Mouse (Mus musculus) liver, embryonic 14.5 days (tissue): ENCODE results near the gene Rps6. TPM values are rescaled to one million over a fixed set of nuclear protein-coding genes. Genes with fewer than 3 reads are reported as not detected.

Experiments
- ATAC-seq: fragments of 200-750 bp; cut with Nextera tagmentation; 2 replicates; pipeline ENCODE4 v1.8.0; 2017; ENCODE audit warnings: moderate number of reproducible peaks, mild to moderate bottlenecking, moderate library complexity; ENCODE audit not compliant: insufficient read depth
- DNase-seq, 3 experiments: peaks; one replicate each; pipeline ENCODE4 v3.0.0-alpha.2; 2012 to 2013; ENCODE audit warnings: low read depth in 3 of 3, low spot score in 3 of 3
- H3K27ac ChIP-seq: fragments of 300-500 bp; sonication (generic); 2 replicates; pipeline ENCODE4 v1.5.1; 2014; ENCODE audit warnings: moderate library complexity, mild to moderate bottlenecking, control low read depth, inconsistent platforms
- H3K27me3 ChIP-seq: fragments of 300-500 bp; sonication (generic); 2 replicates; pipeline ENCODE4 v1.6.1; 2014; ENCODE audit warnings: mild to moderate bottlenecking, low read length, moderate library complexity; ENCODE audit not compliant: control insufficient read depth, insufficient read depth
- H3K36me3 ChIP-seq: fragments of 300-500 bp; sonication (generic); replicated peaks from 2 replicates; pipeline ENCODE4 v1.6.1; 2014; ENCODE audit warnings: low read depth; ENCODE audit not compliant: control insufficient read depth, insufficient read depth
- H3K4me1 ChIP-seq, 2 experiments: fragments of 200-500 bp in 1 of 2; fragments of 300-500 bp in 1 of 2; sonication (generic) in 1 of 2; replicated peaks; 2 replicates each; pipeline ENCODE4 v1.6.1; 2012 to 2014; ENCODE audit warnings: antibody characterized with exemption in 1 of 2, inconsistent platforms in 1 of 2, low read length in 1 of 2; ENCODE audit not compliant: control insufficient read depth in 2 of 2, insufficient read depth in 2 of 2
- H3K4me2 ChIP-seq: fragments of 300-500 bp; sonication (generic); 2 replicates; pipeline ENCODE4 v1.6.1; 2014; ENCODE audit warnings: low read depth, mild to moderate bottlenecking, control low read depth, moderate library complexity
- H3K4me3 ChIP-seq, 2 experiments: fragments of 200-500 bp in 1 of 2; fragments of 300-500 bp in 1 of 2; sonication (generic) in 1 of 2; 2 replicates each; pipeline ENCODE4 v1.5.1; 2012 to 2014; ENCODE audit warnings: low read depth in 2 of 2, low read length in 2 of 2, mild to moderate bottlenecking in 2 of 2, control low read depth in 1 of 2, inconsistent platforms in 1 of 2, moderate library complexity in 1 of 2; ENCODE audit not compliant: insufficient read depth in 1 of 2
- H3K9ac ChIP-seq: fragments of 300-500 bp; sonication (generic); replicated peaks from 2 replicates; pipeline ENCODE4 v1.6.1; 2014; ENCODE audit warnings: mild to moderate bottlenecking, control low read depth, moderate library complexity
- H3K9me3 ChIP-seq: fragments of 300-500 bp; sonication (generic); 2 replicates; pipeline ENCODE4 v1.6.1; 2016; ENCODE audit warnings: low read length, mixed read lengths; ENCODE audit not compliant: control insufficient read depth
- CTCF ChIP-seq: IDR thresholded peaks from 2 replicates; pipeline ENCODE4 v1.5.1; 2016; ENCODE audit warnings: antibody characterized with exemption, low read depth, control low read depth
- EP300 ChIP-seq: IDR thresholded peaks from 2 replicates; pipeline ENCODE4 v1.6.1; 2016; ENCODE audit warnings: antibody characterized with exemption, low read depth
- WGBS: fragments of 180-500 bp; shearing (Covaris S2); extraction: QIAGEN DNeasy Blood & Tissue Kit; methylation state at CpG from one replicate; pipeline ENCODE4 v1.1.7; 2014; ENCODE audit not compliant: insufficient replicate concordance; 5-methylcytosine and 5-hydroxymethylcytosine counted together
- polyA plus RNA-seq, 2 experiments: library from polyadenylated mRNA; depleted of rRNA in 1 of 2; stranded (reverse) in 1 of 2; unstranded in 1 of 2; fragments of >200 nt; fragmentation: Nextera tagmentation in 1 of 2; extraction: Ambion mirVana in 1 of 2; gene quantifications; 2 replicates each; pipeline versions ENCODE4 v1.2.1 to v1.2.3; 2012 to 2014

Gene Rps6
- polyA plus RNA-seq (2012; rRNA removed) (885 and 1,231 TPM in 2 replicates), polyA plus RNA-seq (2014; fragmentation: Nextera tagmentation; extraction: Ambion mirVana) (593 and 603 TPM in 2 replicates)

- under 1% methylated on average over 67 of the region's 68 CpGs for WGBS
- no peaks in the 10 kb centered on the region for H3K27me3 ChIP-seq
- peak; percentile 95 to 98 (median 96) for DNase-seq
- peak within 1 kb of the TSS; percentile 99 for H3K9ac ChIP-seq
- TF ChIP-seq CTCF (no peak), EP300 (peak; percentile 83)
- H3K9me3 ChIP-seq = no peaks in the 10 kb centered on the region
- H3K4me2 ChIP-seq = peak within 1 kb of the TSS; percentile 91
- peaks cover 27% of the 10 kb centered on the region for H3K36me3 ChIP-seq
- peak within 1 kb of the TSS; percentile 79 for H3K27ac ChIP-seq
- peak within 1 kb of the TSS; percentile 98 to 99 for H3K4me3 ChIP-seq
- H3K4me1 ChIP-seq = peaks cover 5 to 11% of the 10 kb centered on the region in 2 experiments
- ATAC-seq = peak; percentile 97
These were observed at the start of gene Rps6 for GRCm38 (mm10) chr4:86857113-86858069. TSS of gene Rps6 (minus strand) at chr4:86857412.

DNA sequence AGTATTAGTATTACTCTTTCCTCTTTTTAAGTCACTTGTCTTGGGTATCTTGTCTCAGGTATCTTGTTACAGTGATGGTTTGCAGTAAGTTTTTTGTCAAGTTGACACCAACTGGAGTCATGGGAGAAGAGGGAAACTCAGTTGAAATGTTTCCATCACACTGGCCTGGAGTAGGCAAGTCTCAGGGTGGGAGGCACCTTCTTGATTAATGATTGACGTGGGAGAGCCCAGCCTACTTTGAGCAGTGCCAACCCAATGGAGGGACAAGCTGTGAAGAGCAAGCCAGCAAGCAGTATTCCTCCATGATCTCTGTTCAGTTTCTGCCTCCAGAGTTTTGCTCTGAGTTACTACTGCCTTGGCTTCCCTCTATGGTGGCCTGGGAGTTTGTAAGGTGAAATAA is 48.7 kb upstream of the Rps6 start:
- H3K36me3 ChIP-seq = no peaks in the 10 kb centered on the region
- no peak overlapping the region for H3K27ac ChIP-seq
- H3K4me1 ChIP-seq = peaks cover 0 to 8% of the 10 kb centered on the region in 2 experiments; a peak in 2 of 4 replicates
- H3K9ac ChIP-seq = no peak overlapping the region
- H3K27me3 ChIP-seq = no peaks in the 10 kb centered on the region
- DNase-seq (no peak), ATAC-seq (no peak)
- 73% methylated on average over 1 of the region's 1 CpGs for WGBS
- H3K9me3 ChIP-seq = no peaks in the 10 kb centered on the region
- TF ChIP-seq CTCF (no peak), EP300 (no peak)
- H3K4me2 ChIP-seq = no peak overlapping the region
- H3K4me3 ChIP-seq = no peak overlapping the region

DNA sequence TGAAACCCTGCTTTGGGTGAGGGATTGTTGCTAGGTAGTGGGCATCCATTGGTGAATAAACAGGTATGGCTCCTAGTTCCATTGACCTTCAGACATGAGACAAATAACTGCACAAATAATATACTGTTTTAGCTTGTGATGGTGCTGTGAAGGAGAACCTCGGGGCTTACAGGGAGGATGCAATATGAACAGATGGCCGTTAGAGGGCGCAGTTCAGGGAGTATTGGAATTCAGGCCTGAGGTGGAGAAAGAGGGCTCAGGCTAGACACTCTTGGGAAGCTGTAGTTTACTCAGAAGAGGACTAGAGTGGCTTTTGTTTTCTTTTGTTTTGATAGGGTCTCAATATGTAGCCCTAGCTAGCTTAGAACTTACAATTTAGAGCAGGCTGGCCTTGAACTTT is 47.8 kb upstream of the Rps6 start:
- no peak for DNase-seq
- H3K36me3 ChIP-seq = no peaks in the 10 kb centered on the region
- H3K27me3 ChIP-seq = no peaks in the 10 kb centered on the region
- H3K27ac ChIP-seq = no peak overlapping the region
- peaks cover 0 to 8% of the 10 kb centered on the region in 2 experiments; a peak in 2 of 4 replicates for H3K4me1 ChIP-seq
- no peaks in the 10 kb centered on the region for H3K9me3 ChIP-seq
- no peak for ATAC-seq
- WGBS = 25% methylated on average over 3 of the region's 3 CpGs
- H3K4me3 ChIP-seq = no peak overlapping the region
- no peak overlapping the region for H3K4me2 ChIP-seq
- TF ChIP-seq EP300 (no peak), CTCF (peak; percentile 72)
- no peak overlapping the region for H3K9ac ChIP-seq

GRCm38 (mm10) chr4:86902351-86902750 is 45.1 kb upstream of the Rps6 start:
- no peak overlapping the region for H3K4me2 ChIP-seq
- no peaks in the 10 kb centered on the region for H3K27me3 ChIP-seq
- WGBS = 11% methylated on average over 6 of the region's 6 CpGs
- H3K4me3 ChIP-seq = no peak overlapping the region
- no peak overlapping the region for H3K9ac ChIP-seq
- TF ChIP-seq EP300 (no peak), CTCF (no peak)
- no peaks in the 10 kb centered on the region for H3K36me3 ChIP-seq
- no peaks in the 10 kb centered on the region for H3K9me3 ChIP-seq
- no peak overlapping the region for H3K27ac ChIP-seq
- DNase-seq = no peak
- H3K4me1 ChIP-seq = peaks cover 0 to 11% of the 10 kb centered on the region in 2 experiments; a peak in 2 of 4 replicates
- peak; percentile 54 for ATAC-seq

DNA sequence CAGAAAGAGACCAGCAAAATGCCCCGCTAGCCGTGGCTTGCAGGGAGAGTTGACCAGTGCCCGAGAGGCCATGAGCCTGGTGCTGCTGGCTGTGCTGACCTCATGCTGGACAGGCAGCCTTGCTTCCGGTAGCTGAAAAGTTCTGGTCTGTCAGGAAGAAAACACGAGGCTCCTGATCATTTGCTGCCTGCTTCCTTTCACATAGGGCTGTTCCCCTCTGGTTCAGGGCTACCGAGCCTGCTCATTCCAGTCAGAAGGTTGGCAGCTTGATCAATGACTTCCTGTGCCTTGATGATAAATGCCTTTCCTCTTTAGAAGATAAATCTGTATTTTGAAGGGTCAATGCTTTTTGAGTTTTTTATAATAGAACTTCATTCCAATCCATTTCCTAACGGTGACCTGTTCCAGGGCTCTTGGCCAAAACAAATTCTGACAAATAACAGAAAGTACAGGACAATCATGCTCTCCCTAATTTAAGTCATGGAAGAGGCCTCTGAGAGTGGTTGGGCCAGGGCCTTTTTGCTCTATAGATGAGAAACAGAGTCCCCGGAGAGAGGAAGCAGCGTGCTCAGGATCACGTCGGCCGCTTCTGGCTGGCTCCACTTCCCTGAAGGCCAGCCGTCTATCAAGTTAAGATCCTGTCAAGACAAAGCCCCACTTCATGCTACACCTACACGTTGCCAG is 41.7 kb upstream of the Rps6 start:
- Histone ChIP-seq H3K27me3 (no peaks in the 10 kb centered on the region), H3K36me3 (no peaks in the 10 kb centered on the region), H3K4me2 (no peak overlapping the region), H3K9ac (no peak overlapping the region), H3K9me3 (no peaks in the 10 kb centered on the region), H3K4me3 (no peak overlapping the region), H3K4me1 (peaks cover 0 to 15% of the 10 kb centered on the region in 2 experiments; a peak in 2 of 4 replicates), H3K27ac (no peak overlapping the region)
- peak; percentile 55; the same call in 1 of the 2 replicates for ATAC-seq
- 34% methylated on average over 14 of the region's 14 CpGs for WGBS
- no peak for DNase-seq
- TF ChIP-seq CTCF = no peak
- TF ChIP-seq EP300 = no peak
